Mouse (Mus musculus) urinary bladder, postnatal 25 days (tissue): Measurements from ENCODE around the gene Slc38a3.
A peak's percentile ranks its signal among the peaks of the same experiment; 100 is the strongest.

ENCODE experiments used
- DNase-seq: peaks from one replicate; pipeline ENCODE4 v3.0.0; 2022; ENCODE audit warnings: low spot score

Slc38a3 gene

DNA sequence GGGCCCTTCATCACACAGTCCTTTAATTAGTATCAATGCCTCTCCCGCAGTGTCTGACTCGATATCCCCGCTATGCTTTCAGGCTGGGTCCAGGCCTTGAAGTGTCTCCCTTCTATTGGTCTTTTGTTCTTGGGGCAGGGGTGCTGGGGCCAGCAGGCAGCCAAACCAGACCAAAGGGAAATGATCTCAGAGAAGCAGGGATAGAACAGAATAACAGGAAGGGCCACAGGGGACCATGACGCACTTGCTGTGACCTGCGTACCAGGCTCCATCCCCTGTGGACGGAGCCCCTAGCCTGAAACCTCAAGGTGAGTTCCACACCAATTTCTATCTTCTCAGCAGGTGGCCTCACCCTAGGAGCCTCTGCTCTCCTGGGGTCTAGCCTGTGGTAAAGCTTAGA lies 51.2 kb downstream of the Slc38a3 start:
- no peak for DNase-seq

DNA sequence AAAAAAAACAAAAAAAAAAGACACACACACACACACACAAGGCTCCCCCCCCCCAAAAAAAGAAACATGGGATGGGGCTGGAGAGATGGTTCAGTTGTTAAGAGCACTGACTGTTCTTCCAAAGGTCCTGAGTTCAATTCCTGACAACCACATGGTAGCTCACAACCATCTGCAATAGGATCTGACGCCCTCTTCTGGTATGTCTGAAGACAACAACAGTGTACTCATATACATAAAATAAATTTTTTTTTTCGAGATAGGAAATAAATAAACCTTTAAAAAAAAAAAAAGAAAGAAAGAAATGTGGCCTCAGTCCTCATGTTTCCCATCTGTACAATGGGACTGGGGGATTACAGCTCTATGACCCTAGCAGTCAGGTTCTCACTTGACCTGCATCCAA lies 51.9 kb downstream of the Slc38a3 start:
- no peak for DNase-seq

DNA sequence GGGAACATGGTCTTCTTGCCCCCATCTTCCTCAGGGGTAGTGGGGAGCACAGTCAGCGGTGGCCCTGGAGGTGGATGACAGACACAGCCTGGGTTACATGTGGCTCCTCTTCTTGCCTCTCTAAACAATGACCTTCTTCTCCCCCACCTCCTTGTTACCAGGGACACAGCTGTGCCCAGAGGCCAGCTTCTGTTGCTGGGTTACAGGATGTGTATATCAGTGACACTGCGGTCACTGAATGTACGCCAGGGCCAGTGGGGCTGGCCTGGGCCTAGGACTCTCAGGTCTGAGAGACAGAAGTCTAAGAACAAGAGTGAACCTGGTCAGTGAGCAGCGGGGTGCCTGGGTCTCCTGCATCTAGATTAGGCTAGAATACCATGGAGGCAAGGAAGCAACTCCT lies 54.3 kb downstream of the Slc38a3 start:
- no peak for DNase-seq

DNA sequence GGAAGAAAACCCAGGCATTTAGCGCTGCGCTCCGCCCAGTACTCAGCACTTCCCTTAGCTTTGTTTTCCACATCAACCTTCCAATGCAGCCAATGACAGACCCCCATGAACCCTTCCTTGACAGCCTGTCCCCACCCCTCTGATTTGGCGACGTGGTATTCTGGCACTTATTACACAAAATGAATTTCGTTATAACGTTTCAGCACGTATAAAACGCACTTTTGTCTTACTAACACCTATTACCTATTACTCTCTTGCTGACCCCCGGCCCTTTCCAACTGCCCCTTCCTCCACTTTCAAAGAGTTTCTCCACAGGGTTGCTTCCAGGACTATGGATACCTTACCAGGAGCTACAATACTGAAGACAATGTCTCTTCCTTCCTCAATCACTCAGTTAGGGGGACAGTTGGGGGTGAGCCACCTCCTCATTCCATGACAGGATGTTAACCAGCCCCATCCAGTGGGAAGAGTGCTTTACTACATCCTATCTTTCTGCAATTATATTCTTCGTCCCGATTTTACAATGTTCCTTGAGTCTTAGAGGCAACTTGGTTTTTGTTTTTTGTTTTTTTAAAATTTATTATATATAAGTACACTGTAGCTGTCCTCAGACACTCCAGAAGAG lies 56.3 kb downstream of the Slc38a3 start:
- no peak for DNase-seq

DNA sequence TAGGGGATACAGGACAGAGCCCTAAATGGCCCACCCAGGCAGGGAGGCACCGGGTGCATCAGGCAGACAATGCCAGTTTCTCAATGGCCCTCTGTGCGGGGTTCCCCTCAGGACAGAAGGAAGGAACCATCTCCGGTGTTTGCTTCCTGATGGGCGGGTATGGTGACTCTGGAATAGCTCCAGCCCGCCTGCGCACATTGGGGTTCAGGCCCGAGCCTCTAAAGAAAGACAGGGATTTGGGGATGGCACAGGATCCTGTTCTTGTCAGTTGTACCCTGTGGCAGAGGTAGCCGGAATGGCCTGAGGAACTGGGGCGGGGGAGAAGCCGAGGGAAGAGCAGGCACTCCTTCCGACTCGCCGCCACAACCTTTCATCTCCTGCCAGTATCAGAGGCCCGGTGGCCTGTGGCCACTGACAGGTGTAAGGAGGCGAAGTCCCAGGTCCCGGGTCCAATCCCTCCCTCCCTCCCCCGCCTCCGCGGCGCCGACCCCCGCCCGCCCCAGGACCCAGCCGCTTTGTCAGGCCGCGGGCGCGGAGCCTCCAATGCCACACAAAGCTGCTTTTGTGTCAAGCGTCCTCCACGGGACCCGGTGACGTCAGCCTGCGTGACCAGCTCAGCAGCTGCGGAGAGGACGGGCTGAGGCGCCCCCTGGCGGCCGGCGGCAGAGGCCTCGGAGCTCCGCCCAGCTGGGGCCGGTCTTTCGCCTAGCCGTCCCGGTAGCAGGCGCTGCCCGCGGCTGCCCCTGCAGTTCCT lies 57.0 kb downstream of the Slc38a3 start:
- peak; percentile 99 for DNase-seq

DNA sequence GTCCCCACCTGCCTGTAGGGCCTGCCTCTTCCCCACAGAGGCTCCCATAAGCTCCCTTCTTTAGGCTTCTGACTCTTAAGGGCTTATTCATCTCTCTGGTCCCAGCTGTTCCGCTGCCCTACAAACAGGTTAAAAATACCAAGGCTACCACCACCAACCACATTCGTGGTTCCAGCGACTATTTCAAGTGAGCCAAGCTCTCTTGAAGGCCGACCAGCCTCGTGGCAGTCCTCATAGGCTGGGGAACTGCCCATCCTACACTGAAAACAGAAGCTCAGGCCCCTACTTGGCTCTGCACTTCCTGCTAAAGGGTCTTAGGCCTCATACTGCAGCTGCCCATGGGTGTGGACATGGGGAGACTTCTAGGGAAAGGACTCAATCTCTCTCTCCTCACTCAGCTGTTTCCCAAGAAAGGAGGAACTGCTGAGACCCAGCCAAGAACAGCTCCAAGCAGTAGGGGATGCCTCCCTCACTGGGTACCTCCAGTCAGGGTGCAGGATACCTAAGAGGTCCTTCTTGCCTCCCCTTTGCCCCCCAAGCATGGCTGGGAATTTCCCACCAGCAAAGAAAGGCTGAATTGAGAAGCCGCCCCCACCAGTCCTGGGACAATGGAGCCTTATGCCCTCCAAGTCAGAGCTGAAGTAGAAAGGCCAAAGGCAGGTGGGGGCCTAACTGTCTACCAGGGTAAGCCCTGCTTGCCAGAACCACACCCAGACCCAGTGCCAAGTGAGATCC lies 57.7 kb downstream of the Slc38a3 start:
- no peak for DNase-seq

DNA sequence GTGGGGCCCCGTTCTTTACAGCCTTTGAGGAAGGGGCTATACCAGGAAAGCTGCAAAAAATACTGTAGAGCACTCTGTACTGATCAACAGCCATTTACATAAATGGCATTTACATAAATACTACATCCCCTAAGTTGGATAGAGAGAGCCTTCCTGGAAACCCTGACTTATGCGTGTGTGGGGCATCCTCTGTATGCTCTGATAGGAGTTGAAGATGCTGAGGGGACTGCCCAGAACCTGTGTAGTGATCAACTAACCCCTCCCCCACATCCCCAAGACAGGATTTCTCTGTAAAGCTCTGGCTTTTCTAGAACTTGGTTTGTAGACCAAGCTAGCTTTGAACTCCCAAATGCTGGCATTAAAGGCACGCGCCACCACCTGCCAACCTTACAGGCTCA lies 59.9 kb downstream of the Slc38a3 start:
- DNase-seq = no peak

DNA sequence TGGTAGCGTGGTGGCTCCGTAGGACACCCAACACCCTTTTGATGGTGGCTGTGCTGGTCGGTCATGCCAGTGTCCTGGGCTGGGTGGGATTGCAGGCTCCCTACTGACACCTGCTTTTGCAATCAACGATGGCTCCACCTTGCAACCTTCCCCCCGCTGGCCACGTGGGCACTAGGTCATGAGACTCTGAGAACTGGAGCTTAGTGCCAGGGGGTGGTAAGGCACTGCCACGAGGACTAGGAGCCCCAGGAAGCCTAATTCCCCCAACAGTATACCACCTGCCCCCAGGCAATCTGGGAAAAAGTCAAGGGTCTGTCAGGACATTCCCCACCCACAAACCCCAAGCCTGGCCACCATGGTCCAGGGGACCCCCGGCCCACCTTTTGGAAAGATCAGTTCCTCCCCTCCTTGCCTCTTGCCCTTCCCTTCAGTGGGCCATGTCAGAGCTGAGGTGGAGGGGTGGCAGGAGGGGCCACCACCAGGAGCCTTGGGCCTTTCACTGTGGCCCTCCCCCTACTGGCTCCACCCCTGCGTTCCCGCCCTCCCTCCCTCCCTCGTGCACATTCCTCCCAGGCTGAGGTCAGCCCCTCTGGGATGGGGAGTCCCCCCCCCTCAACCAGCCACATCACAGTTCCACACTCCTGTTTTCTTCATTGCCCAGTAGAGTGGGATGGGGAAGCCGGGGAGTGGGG lies 60.4 kb downstream of the Slc38a3 start, which contains the start of gene Sema3b:
TSS of gene Sema3b (minus strand) at position 489 of the 692 bp plus-strand sequence.
- DNase-seq = no peak

DNA sequence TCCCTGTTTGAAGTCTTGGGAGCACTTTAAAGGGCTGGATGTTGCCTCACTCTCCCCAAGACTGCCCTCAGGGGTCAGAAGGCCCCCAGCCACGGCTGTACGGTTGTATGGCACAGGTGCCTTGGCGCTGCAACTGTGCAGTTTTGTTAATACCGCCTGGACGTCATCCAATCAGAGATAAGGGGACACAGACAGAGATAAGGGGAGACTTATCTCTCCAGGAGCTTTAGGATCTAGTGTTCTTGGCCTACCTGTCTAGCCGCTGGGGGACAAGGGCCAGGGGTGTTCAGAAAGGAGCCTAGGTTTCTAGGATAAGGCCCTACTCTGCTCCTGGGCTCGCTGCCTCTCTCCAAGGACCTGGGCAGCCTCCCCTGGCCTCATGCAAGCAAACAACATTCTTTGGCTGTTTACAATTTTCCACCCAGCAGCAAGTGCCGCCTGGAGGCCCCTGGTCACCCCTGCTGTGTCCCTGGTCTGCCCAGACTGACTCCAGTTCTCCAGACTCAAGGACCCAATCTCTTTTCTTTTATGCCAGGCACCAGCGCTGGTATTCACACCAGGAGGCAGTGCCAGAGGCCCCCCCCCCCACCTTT lies 61.6 kb downstream of the Slc38a3 start:
- DNase-seq = no peak

DNA sequence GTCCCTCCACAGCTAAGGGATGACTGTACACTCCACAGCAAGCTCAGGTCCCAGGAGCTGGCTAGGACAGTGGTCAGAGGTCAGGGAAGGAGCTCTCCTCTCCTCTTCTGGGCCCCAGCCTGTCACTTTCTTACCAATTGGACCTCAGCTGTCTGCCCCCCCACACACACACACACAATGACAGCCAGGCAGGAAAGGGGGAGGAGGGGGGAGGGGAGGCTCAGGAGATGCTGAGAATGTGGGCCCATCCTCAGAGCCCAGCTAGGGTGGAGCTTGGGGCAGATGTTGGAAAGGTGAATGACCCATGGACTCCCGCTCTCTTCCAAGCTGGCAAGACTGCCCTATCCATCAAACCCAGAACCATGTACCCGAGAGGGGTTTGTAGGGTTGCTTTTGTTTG lies 62.3 kb downstream of the Slc38a3 start:
- no peak for DNase-seq

DNA sequence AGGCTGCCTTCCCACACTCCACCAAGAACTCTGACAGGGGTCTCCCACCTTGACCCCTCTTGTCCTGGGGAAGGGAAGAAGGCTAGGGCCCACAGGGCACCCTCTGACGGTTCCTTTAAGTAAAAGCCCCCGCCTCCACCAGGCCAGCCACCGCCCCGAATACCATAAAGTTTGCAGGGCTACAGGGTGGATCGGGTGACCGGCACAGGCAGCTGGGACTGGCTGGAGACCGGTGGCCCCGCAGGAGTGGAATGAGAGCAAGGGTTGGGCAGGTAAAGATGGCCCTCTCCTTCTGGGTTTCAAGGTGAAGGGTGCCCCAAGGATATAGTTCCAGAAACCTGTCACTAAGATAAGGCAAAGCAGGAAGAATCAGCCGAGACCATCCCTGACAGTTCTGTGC lies 62.7 kb downstream of the Slc38a3 start:
- no peak for DNase-seq

DNA sequence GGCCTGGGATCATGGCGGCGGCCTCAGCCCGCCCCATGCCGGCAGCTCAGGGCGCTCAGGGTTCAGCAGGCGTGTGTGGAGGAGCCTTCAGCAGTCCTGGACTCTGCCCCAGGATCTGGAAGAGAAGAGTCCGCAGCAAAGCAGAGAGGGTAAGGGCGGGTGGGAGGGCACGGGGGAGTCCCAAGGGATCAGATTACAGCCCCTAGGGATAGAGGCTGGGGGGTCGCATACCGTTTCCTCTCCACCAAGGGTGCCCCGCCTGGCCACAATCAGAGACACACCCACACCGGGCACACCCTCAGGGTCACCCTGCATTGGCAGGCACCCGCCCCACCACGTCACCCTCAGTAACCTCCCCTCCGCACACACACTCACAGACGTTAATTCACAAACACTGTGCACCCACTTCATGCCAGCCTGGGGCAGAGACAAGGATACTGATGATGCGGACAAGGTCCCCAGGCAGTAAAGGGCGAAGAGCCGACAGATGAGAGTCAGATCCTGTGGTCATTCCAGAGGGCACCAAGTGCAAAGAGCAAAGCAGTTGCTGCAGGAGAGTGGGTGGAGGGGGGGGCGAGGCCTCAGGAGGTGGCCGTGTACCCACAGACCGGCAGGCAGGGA lies 64.2 kb downstream of the Slc38a3 start:
- DNase-seq = no peak

DNA sequence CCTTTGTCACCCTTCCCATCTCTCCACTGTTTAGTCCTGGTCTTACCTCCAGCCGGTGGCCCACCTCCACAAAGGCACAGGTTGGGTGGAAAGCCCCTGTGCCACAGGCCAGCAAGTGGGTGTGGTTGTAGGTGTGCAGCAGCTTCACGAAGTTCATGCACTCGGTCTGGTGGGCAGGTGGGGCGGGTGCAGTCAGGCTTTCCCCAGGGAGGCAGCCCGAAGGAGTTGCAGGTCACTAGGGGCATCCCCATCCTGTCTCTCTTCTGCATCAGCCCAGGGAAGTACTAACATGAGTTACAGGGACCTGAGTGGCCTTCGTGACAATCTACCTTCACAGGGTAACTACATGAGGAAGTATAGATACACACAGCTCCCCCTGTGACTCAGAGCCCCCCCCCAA lies 66.1 kb downstream of the Slc38a3 start:
- no peak for DNase-seq

DNA sequence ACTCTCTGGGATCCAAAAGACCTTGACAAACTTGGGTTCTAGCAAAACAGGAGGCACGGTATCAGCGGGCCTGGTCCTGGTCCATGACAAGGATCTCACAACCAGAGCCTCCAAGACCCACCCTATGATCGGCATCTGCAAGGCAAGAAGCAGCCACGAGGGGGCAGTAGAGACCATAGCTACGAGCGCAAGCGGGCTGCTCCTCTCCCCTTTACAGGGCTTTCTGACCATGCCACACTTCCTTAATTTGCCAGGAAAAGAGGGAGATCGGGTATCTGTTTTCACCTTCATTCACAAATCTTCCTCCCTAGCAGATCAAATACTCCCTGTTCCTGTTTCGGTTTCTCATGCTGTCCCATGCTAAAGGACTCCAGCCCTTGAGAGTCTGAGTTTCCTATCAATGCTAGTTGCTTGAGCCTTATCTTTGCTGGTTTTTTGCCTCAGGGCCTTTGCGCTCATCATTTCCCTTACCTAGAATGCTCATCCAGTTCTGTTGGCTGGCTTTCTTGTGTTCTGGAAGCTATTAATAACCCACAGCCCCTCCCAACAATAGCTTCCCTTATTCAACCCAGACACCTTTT lies 67.2 kb downstream of the Slc38a3 start:
- peak; percentile 97 for DNase-seq

DNA sequence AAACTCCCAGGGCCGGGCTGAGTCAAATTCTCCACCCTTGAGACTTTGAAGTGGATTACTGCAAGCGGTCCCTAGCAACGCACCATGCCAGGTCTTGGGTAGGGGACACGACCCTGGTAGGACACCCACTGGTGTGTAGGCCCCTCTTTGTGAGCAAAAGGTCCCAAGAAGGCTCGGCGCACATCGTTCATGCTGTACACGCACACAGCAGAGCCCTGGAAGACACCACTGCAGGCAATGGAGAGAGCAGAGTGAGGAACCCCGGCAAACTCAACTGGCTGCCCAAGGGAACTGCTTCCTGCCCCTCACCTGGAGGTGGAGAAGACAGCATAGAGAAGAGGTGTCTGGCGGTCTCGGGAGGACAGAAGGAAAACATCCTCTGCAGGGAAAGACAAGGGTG lies 68.1 kb downstream of the Slc38a3 start:
- DNase-seq = no peak

DNA sequence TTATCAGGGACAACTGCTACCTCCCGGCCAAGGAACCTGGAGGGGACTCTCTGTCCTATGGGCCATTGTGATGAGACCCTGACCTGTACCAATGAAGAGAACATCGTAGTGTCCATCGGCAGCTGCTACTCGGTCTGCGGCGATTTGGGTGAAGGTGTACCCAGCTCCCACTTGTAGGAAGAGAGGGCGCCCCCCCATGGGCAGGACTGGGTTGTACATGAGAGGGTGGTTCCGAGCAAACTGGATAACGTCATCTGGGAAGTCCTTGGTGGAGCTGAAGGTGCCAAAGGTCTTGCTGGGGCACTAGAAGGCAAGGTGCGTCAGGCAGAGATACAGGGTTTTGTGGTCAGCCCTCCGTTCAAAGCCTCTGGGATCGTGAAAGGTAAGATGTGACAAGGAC lies 68.6 kb downstream of the Slc38a3 start:
- no peak for DNase-seq
